Mouse (Mus musculus): ENCODE measurements at regions not wholly inside any gene's neighbourhood (a gene's known extent, or its start where the extent isn't known, plus 50 kb on each side); places are given as distances from the start of the nearest gene placed in this dataset.
A peak's percentile ranks its signal among the peaks of the same experiment; 100 is the strongest.

- WGBS: 18% methylated on average over 13 of the region's 13 CpGs
- Histone ChIP-seq H3K4me2 (ENCODE audit: low read length) (peak overlapping the region; percentile 9), H3K36me3 (ENCODE audit: control insufficient read depth, insufficient read depth, low read length) (no peaks in the 10 kb centered on the region), H3K4me1 (ENCODE audit: control insufficient read depth, insufficient read depth, low read depth, low read length) (peaks cover 11% of the 10 kb centered on the region), H3K4me3 (ENCODE audit: low read length) (no peak overlapping the region), H3K9me3 (ENCODE audit: control insufficient read depth, low read length) (no peaks in the 10 kb centered on the region), H3K27ac (ENCODE audit: low read depth, low read length) (peak overlapping the region; percentile 66), H3K9ac (ENCODE audit: low read depth, low read length) (no peak overlapping the region), H3K27me3 (replicated peaks; ENCODE audit: control insufficient read depth, insufficient read depth, low read length) (no peaks in the 10 kb centered on the region)
- peak; percentile 91 for ATAC-seq
Observed at GRCm38 (mm10) chr4:48725660-48726348, 62.5 kb downstream of the Cavin4 start.

DNA sequence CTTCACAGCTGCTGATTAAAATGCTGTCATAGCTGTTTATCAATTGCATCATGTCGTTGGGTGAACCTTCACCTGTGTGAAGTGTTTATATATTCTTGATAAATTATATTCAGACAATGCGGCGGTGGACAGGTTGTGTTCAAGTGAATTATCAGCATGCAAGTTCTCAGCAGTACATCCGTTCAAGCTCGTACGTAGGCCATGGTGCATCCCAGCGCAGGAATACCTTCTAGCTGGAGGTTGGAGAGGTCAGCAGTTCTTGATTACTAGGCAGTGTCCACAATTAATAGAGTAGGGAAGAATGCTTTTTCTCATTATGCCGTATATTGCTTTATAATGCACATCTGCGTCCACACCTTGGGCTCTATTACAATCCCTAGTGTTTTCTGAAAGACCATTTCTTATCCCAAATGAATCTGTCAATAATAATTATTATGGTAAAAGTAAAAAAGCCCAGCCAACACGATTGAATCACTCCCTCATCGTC, 63.1 kb downstream of the Cavin4 start:
- WGBS: 51% methylated on average over 11 of the region's 11 CpGs

GRCm38 (mm10) chr4:48734854-48735564, 71.7 kb downstream of the Cavin4 start:
- ATAC-seq: no peak
- H3K9me3 ChIP-seq (ENCODE audit: control insufficient read depth, low read length): no peaks in the 10 kb centered on the region
- H3K4me3 ChIP-seq (ENCODE audit: low read length): no peak overlapping the region
- WGBS: 63% methylated on average over 10 of the region's 10 CpGs
- H3K4me1 ChIP-seq (ENCODE audit: control insufficient read depth, insufficient read depth, low read depth, low read length): no peaks in the 10 kb centered on the region
- H3K9ac ChIP-seq (ENCODE audit: low read depth, low read length): no peak overlapping the region
- no peak overlapping the region for H3K27ac ChIP-seq (ENCODE audit: low read depth, low read length)
- H3K36me3 ChIP-seq (ENCODE audit: control insufficient read depth, insufficient read depth, low read length): no peaks in the 10 kb centered on the region
- H3K4me2 ChIP-seq (ENCODE audit: low read length): no peak overlapping the region
- H3K27me3 ChIP-seq (replicated peaks; ENCODE audit: control insufficient read depth, insufficient read depth, low read length): no peaks in the 10 kb centered on the region

More for the DNA sequence above, 63.1 kb downstream of the Cavin4 start:
- no peak overlapping the region for H3K4me3 ChIP-seq (ENCODE audit: low read length)
- ATAC-seq: 0 out of 2 replicates have a peak, but pooled peaks have one; percentile 3
- H3K36me3 ChIP-seq (ENCODE audit: control insufficient read depth, insufficient read depth, low read length): no peaks in the 10 kb centered on the region
- H3K9me3 ChIP-seq (ENCODE audit: control insufficient read depth, low read length): no peaks in the 10 kb centered on the region
- no peak overlapping the region for H3K4me2 ChIP-seq (ENCODE audit: low read length)
- H3K9ac ChIP-seq (ENCODE audit: low read depth, low read length): no peak overlapping the region
- H3K27me3 ChIP-seq (replicated peaks; ENCODE audit: control insufficient read depth, insufficient read depth, low read length): no peaks in the 10 kb centered on the region
- H3K4me1 ChIP-seq (ENCODE audit: control insufficient read depth, insufficient read depth, low read depth, low read length): peaks cover 11% of the 10 kb centered on the region
- peak overlapping the region; percentile 56; the same call in 1 of the 2 replicates for H3K27ac ChIP-seq (ENCODE audit: low read depth, low read length)

- no peak overlapping the region for H3K9ac ChIP-seq (ENCODE audit: low read depth, low read length)
- H3K4me2 ChIP-seq (ENCODE audit: low read length): no peak overlapping the region
- H3K27me3 ChIP-seq (replicated peaks; ENCODE audit: control insufficient read depth, insufficient read depth, low read length): no peaks in the 10 kb centered on the region
- no peak overlapping the region for H3K4me3 ChIP-seq (ENCODE audit: low read length)
- no peaks in the 10 kb centered on the region for H3K9me3 ChIP-seq (ENCODE audit: control insufficient read depth, low read length)
- ATAC-seq: no peak
- no peaks in the 10 kb centered on the region for H3K36me3 ChIP-seq (ENCODE audit: control insufficient read depth, insufficient read depth, low read length)
- 91% methylated on average over 3 of the region's 3 CpGs for WGBS
- H3K27ac ChIP-seq (ENCODE audit: low read depth, low read length): no peak overlapping the region
- H3K4me1 ChIP-seq (ENCODE audit: control insufficient read depth, insufficient read depth, low read depth, low read length): no peaks in the 10 kb centered on the region
Observed at GRCm38 (mm10) chr4:48746237-48746636, 82.9 kb downstream of the Cavin4 start.

GRCm38 (mm10) chr4:48749566-48749965, 86.3 kb downstream of the Cavin4 start:
- ATAC-seq: no peak
- Histone ChIP-seq H3K4me3 (ENCODE audit: low read length) (no peak overlapping the region), H3K27me3 (replicated peaks; ENCODE audit: control insufficient read depth, insufficient read depth, low read length) (no peaks in the 10 kb centered on the region), H3K9ac (ENCODE audit: low read depth, low read length) (no peak overlapping the region), H3K36me3 (ENCODE audit: control insufficient read depth, insufficient read depth, low read length) (no peaks in the 10 kb centered on the region), H3K27ac (ENCODE audit: low read depth, low read length) (no peak overlapping the region), H3K4me2 (ENCODE audit: low read length) (no peak overlapping the region), H3K9me3 (ENCODE audit: control insufficient read depth, low read length) (no peaks in the 10 kb centered on the region), H3K4me1 (ENCODE audit: control insufficient read depth, insufficient read depth, low read depth, low read length) (no peaks in the 10 kb centered on the region; the same call in 1 of the 2 replicates)
- WGBS: 89% methylated on average over 7 of the region's 7 CpGs

DNA sequence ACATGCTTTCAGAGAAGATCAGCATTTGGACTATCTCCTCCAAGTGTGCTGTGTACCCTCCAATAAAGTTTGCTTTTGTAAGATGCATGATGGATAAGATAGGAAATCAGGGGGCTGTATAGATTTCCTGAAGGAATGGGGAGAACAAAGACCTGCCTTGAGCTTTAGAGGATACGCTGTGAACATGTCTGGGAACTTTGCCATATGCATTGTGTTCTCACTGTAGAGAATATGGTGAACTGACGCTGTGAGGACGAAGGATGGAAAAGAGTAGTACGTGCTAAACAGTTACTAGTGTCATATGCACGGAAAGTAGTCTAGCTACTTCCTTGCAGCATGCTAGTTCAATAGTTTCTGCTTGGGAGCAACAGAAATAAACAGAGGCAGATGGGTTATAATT, 86.8 kb downstream of the Cavin4 start:
- Histone ChIP-seq H3K4me1 (ENCODE audit: control insufficient read depth, insufficient read depth, low read depth, low read length) (no peaks in the 10 kb centered on the region; the same call in 1 of the 2 replicates), H3K4me2 (ENCODE audit: low read length) (no peak overlapping the region), H3K4me3 (ENCODE audit: low read length) (no peak overlapping the region), H3K9ac (ENCODE audit: low read depth, low read length) (no peak overlapping the region), H3K36me3 (ENCODE audit: control insufficient read depth, insufficient read depth, low read length) (no peaks in the 10 kb centered on the region), H3K27ac (ENCODE audit: low read depth, low read length) (no peak overlapping the region), H3K9me3 (ENCODE audit: control insufficient read depth, low read length) (no peaks in the 10 kb centered on the region), H3K27me3 (replicated peaks; ENCODE audit: control insufficient read depth, insufficient read depth, low read length) (no peaks in the 10 kb centered on the region)
- ATAC-seq: no peak
- 69% methylated on average over 5 of the region's 5 CpGs for WGBS

GRCm38 (mm10) chr4:48754466-48755171, 91.3 kb downstream of the Cavin4 start:
- Histone ChIP-seq H3K27ac (ENCODE audit: low read depth, low read length) (0 out of 2 replicates have a peak overlapping the region, but pooled peaks have one; percentile 51), H3K4me3 (ENCODE audit: low read length) (no peak overlapping the region), H3K27me3 (replicated peaks; ENCODE audit: control insufficient read depth, insufficient read depth, low read length) (no peaks in the 10 kb centered on the region), H3K9me3 (ENCODE audit: control insufficient read depth, low read length) (no peaks in the 10 kb centered on the region), H3K9ac (ENCODE audit: low read depth, low read length) (no peak overlapping the region), H3K4me1 (ENCODE audit: control insufficient read depth, insufficient read depth, low read depth, low read length) (no peaks in the 10 kb centered on the region; the same call in 1 of the 2 replicates), H3K36me3 (ENCODE audit: control insufficient read depth, insufficient read depth, low read length) (no peaks in the 10 kb centered on the region), H3K4me2 (ENCODE audit: low read length) (peak overlapping the region; percentile 10; the same call in 1 of the 2 replicates)
- WGBS: 52% methylated on average over 13 of the region's 13 CpGs
- ATAC-seq: peak; percentile 82; the same call in 1 of the 2 replicates

- Histone ChIP-seq H3K4me3 (ENCODE audit: low read length) (no peak overlapping the region), H3K36me3 (ENCODE audit: control insufficient read depth, insufficient read depth, low read length) (no peaks in the 10 kb centered on the region), H3K4me1 (ENCODE audit: control insufficient read depth, insufficient read depth, low read depth, low read length) (no peaks in the 10 kb centered on the region), H3K27me3 (replicated peaks; ENCODE audit: control insufficient read depth, insufficient read depth, low read length) (no peaks in the 10 kb centered on the region), H3K9me3 (ENCODE audit: control insufficient read depth, low read length) (no peaks in the 10 kb centered on the region), H3K4me2 (ENCODE audit: low read length) (no peak overlapping the region), H3K9ac (ENCODE audit: low read depth, low read length) (no peak overlapping the region), H3K27ac (ENCODE audit: low read depth, low read length) (no peak overlapping the region)
- ATAC-seq: no peak
- 81% methylated on average over 8 of the region's 8 CpGs for WGBS
Observed at GRCm38 (mm10) chr4:48760625-48761024, 97.3 kb downstream of the Cavin4 start.

- 89% methylated on average over 1 of the region's 1 CpGs for WGBS
- ATAC-seq: no peak
- Histone ChIP-seq H3K9ac (ENCODE audit: low read depth, low read length) (no peak overlapping the region), H3K36me3 (ENCODE audit: control insufficient read depth, insufficient read depth, low read length) (no peaks in the 10 kb centered on the region), H3K27ac (ENCODE audit: low read depth, low read length) (no peak overlapping the region), H3K4me2 (ENCODE audit: low read length) (no peak overlapping the region), H3K9me3 (ENCODE audit: control insufficient read depth, low read length) (no peaks in the 10 kb centered on the region), H3K4me3 (ENCODE audit: low read length) (no peak overlapping the region), H3K27me3 (replicated peaks; ENCODE audit: control insufficient read depth, insufficient read depth, low read length) (no peaks in the 10 kb centered on the region), H3K4me1 (ENCODE audit: control insufficient read depth, insufficient read depth, low read depth, low read length) (peaks cover 3% of the 10 kb centered on the region; the same call in 1 of the 2 replicates)
Observed at GRCm38 (mm10) chr4:48766458-48766857, 103.1 kb downstream of the Cavin4 start.

Data from hindbrain, embryonic 16.5 days (tissue).